Mouse (Mus musculus): Measurements from ENCODE around the gene Cdk5rap2.

Gene Cdk5rap2

GRCm38 (mm10) chr4:70262850-70263249 is 147.4 kb downstream of the Cdk5rap2 start:
- DNase-seq (ENCODE audit: low spot score in 2 of 2) = no peak

DNA sequence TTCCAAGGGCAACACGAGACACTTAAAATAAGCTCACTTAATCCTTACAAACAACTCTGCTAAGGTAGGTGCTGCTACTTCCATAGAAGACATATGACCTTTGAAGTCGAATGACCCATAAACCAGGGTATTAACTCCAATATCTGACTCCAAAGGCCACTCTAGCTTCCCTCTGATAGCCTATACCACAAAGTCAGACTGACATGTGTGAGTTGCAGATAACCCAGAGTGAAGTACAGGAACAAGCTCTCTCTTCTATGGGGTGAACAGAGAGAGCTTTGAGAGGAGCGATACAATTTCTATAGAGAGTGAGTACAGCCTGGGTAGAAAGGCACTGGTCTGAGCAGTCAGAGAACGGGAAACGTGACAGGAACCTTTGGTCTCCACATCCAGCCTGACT is 148.9 kb downstream of the Cdk5rap2 start:
- no peak for DNase-seq (ENCODE audit: low spot score in 2 of 2)

GRCm38 (mm10) chr4:70260419-70260807 is 149.8 kb downstream of the Cdk5rap2 start:
- peak in 1 of 2 experiments; percentile 6 for DNase-seq (ENCODE audit: low spot score in 2 of 2)

- peak; percentile 33 to 70 for DNase-seq (ENCODE audit: low spot score in 2 of 2)
Observed at GRCm38 (mm10) chr4:70259726-70260418, 150.4 kb downstream of the Cdk5rap2 start.

DNA sequence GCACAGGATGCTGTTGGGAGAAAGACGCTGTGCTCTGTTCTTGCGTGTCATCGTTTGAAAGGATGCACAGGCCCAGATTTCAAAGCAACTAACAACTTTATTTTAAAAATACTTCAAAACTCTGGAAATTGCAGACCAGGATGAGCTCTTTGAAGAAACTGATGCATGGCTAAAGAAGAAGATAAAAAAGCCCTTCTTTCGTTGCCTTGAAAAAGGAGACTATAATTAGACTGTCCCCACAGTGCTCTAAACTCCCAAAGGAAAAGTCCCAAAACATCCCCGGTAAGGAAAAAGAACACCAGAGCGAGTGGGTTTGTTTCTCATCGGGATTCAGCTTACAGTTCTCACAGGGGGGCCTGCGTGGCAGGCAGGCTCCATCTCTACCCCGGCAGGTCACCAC is 151.4 kb downstream of the Cdk5rap2 start:
- peak in 1 of 2 experiments; percentile 29 for DNase-seq (ENCODE audit: low spot score in 2 of 2)

DNA sequence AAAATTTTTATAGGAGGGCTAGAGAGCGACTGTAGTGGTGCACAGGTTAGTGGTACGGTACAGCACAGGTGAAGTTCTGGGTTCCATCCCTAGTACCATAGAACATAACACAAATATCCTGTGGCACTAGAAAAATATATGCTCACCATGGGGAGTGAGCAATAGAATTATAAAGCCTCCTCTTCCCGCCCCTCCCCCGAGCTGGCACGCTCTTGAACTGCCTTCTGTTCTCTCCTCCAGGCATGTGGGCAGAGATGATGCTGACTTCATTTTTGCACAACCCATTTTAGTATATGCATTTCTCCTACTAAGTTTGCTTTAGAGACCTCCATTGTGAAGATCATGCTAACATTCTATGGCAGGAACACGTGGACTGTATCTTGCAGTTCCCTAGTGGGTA is 152.0 kb downstream of the Cdk5rap2 start:
- DNase-seq (ENCODE audit: low spot score in 2 of 2) = peak; percentile 72 to 89

DNA sequence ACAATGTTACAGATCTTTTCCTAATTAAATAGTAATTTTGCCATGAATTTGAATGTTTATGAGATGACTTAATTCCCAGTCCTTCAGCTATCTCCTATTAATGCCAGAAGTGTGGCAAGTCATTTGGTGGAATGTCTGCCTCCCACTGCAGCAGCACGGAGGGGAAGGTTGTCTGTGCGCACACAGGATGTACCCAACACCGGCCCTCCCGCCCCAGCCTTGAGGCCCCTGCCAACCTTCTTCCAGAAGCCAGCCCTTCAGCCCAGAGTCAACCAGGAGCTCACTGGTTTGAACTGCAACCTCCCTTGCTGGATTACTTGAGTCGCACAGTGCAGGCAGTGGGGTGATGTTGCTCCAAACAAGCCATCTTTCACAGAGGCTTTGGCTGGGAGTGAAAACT is 158.5 kb downstream of the Cdk5rap2 start:
- DNase-seq (ENCODE audit: low spot score in 2 of 2) = no peak

DNA sequence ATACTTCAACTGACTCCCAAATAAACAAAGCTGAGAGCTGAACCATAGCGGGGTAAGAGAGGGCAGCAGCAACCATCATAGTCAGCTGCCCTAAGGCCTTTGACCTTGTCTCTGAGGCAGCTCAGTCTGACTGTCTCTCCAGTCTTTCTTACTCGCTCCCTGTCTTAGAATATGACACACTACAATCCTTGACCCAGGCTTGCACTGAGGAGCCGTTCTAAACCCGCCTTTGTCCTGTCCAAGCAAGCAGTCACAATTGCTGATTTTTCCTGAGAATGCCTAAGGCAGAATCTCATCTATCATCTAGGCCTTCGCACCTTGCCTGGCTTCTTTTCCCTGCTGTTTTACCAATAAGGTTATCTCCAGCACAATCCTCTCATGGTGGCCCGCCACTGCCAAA is 164.5 kb downstream of the Cdk5rap2 start:
- no peak for DNase-seq (ENCODE audit: low spot score in 2 of 2)

- DNase-seq (ENCODE audit: low spot score in 2 of 2) = no peak
Observed at GRCm38 (mm10) chr4:70243561-70244120, 166.6 kb downstream of the Cdk5rap2 start.

- DNase-seq (ENCODE audit: low spot score in 2 of 2) = no peak
Observed at GRCm38 (mm10) chr4:70239731-70240130, 170.5 kb downstream of the Cdk5rap2 start.

DNA sequence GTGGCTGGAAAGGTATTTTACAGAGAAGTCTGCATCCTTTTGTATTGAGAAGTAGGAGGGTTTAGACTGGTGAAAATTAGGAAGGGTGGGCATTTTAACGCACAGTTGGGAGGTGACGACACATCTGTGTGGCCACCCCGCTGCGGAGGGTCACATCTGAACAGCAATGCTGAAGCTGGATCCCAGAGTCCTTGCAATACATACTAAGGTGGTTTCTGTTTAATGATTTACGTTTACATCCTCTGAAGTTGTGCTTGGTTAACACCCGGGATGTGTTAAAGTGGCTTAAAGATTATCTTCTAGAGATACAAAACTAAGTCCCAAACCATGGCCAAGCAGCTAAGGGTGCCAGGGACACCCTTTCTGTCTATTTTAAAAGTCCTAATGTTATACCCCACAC is 171.4 kb downstream of the Cdk5rap2 start:
- no peak for DNase-seq (ENCODE audit: low spot score in 2 of 2)

DNA sequence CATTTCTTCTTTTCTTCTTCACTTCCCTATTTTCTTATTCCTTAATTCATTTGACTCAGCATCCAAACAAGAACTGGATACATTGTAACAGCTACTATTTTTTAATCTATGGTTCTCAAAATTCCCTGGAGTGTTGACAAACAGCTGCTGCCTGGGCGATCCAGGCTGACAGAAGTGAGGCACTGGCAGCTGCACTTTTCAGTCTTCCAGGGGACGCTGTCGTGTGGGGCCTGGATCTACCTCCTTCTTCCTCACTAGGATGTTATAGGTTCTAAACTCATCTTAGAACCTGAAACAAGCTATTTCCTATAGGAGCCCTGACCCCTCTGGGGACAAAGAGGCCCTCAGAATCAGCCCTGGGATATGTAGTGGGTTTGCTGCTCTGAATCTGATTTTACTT is 177.9 kb downstream of the Cdk5rap2 start:
- no peak for DNase-seq (ENCODE audit: low spot score in 2 of 2)

DNA sequence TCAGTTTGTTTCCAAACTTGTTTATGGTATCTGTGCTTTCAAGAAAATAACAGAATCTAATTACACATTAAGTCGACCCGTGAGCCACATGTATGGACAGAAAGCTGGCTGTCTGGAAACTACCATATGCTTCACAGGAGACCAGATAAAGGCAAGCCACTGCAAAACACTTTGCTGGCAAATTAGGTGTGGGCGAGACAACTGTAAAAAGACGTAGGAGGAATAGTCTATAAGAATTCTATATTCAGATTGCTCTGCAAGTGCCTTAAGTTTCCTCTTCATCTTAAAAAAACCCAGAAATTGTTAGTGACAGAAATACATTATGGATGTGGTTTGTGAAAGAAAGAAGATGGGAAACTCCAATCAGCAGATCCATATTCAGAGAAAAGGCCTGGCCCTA is 180.4 kb downstream of the Cdk5rap2 start:
- peak; percentile 30 to 83 for DNase-seq (ENCODE audit: low spot score in 2 of 2)

GRCm38 (mm10) chr4:70228350-70228749 is 181.9 kb downstream of the Cdk5rap2 start:
- no peak for DNase-seq (ENCODE audit: low spot score in 2 of 2)

DNA sequence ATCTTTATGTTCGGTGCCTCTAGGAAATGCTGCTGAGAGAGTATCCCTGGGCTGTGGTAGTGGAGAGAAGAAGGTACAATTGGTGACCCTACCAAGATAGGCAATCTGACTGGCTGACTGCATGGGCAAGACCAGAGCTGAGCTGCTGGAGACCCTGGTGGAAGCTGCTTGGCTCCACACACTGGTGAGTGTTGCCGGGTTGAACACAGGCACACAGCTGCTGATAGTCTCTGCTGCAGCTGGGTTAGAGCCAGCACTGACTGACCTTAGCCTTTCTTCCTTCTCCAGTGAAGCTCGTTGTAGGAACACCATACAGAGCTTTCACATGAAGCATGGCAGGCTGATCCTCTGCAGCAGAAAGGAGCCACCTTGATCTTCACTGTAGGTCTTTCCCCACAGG is 182.6 kb downstream of the Cdk5rap2 start:
- DNase-seq (ENCODE audit: low spot score in 2 of 2) = no peak

DNA sequence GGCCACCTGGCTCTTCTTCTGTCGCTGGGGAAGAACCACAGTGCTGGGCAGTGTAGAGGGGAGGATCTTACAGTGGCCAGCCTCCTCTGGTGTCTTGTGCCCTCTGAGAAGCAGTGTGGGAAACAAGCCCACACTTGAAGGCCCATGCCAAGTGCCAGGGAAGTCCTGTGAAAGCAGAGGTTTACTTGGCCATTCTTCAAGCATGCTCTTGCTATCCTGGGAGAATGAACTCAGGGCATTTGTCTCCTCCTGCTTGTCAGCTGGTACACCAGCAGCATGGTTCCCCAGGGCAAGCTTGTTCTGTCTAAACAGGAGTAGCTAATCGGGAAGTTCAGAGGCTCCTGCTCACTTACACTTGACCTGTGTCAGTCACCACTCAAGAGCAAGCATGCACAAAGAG is 185.7 kb downstream of the Cdk5rap2 start:
- no peak for DNase-seq (ENCODE audit: low spot score in 2 of 2)

GRCm38 (mm10) chr4:70221878-70222277 is 188.4 kb downstream of the Cdk5rap2 start:
- DNase-seq (ENCODE audit: low spot score in 2 of 2) = no peak

DNA sequence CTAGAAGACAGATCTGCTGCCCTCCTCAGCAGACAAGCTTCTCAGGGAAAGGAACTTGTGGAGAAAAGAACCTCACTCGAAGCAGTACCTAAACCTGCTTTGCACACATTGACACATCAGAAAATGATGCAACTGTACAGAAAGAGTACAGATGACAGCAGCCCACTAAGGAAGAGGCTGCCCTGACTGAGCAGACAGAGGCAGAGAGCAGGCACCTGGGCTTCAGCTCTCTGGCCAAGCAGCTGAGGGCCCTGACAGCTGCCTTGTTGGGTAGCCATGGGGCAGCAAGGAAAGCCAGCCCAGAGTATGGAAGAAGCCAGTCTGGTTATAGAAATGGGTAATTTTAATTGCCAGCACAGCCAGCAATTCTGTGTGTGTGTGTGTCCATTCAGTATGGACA is 188.9 kb downstream of the Cdk5rap2 start:
- DNase-seq (ENCODE audit: low spot score in 2 of 2) = no peak

DNA sequence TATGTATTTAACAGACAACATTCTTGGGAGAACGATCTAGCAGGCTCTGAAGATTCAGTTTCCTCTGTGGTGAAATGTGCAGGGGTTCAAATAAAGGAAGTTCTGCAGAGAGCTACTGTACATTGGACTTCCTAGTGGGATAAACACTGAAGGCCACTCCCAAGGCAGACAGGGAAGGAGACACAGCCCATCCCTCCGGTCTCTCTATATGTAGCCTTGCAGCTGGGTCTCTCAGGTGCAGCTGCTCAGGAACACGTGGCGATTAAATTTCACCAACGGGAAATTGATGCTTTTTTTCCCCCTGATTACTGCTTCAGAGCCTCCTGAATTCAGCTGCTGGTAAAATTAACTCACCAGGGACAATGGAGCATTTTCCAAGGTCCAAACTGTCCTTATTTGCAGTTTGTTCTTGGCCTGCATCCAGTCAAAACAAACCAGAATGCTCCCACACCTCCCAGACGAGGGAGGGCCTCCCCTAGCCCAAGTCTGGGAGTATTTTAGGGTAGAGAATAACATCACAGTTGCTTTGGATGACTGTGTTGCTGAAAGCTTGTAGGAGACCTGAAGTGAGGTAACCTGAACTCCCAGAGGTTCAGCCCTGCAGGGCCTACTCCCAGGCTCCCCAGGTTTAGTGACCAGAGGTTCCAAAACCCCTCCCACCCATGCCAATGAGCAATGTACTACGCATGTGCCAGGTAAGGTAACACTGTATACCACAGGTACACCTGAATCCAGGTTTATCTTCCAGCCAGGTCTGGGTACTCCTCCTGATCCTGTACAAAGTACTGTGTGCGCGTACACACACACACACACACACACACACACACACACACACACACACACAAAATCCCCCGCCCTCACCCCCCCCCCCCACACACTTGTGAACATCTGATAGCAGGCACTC is 189.7 kb downstream of the Cdk5rap2 start:
- peak; percentile 29 to 57 for DNase-seq (ENCODE audit: low spot score in 2 of 2)

GRCm38 (mm10) chr4:70219776-70220175 is 190.5 kb downstream of the Cdk5rap2 start:
- DNase-seq (ENCODE audit: low spot score in 2 of 2) = peak; percentile 30 to 51

DNA sequence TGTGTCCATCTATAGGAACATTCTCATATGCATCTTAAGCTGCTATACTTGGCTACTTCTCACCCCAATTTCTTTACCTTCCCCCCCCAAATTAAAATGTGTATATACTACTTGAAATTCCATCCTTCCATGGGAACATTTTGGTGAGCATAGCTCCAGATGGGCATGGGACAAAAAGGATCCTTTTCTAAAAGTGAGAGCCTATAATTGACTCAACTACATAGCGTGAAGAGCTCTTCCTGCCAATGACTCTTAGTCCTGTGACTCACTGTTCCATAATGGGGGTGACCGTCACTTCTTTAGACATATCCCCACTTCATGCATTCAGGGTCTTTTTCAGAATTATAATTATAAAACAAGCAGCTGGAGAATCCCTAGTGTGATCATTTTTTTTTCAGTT is 224.3 kb downstream of the Cdk5rap2 start:
- peak; percentile 22 to 68 for DNase-seq (ENCODE audit: low spot score in 2 of 2)
